Mouse (Mus musculus) liver, embryonic 16.5 days (tissue): ENCODE data around the gene Tex52. TPM values are rescaled to one million over a fixed set of nuclear protein-coding genes. Genes with fewer than 3 reads are reported as not detected.
A peak's percentile ranks its signal among the peaks of the same experiment; 100 is the strongest.

Experiments used
- ATAC-seq: fragments of 200-750 bp; cut with Nextera tagmentation; 2 replicates; pipeline ENCODE4 v1.8.0; 2017; ENCODE audit warnings: low read depth, mild to moderate bottlenecking, moderate number of reproducible peaks, moderate library complexity
- H3K27ac ChIP-seq: fragments of 300-500 bp; sonication (generic); 2 replicates; pipeline ENCODE4 v1.5.1; 2014; ENCODE audit warnings: mild to moderate bottlenecking, low read length
- H3K27me3 ChIP-seq: fragments of 300-500 bp; sonication (generic); 2 replicates; pipeline ENCODE4 v1.6.1; 2014; ENCODE audit warnings: low read depth, low read length, mixed read lengths; ENCODE audit not compliant: control insufficient read depth, insufficient read depth
- H3K36me3 ChIP-seq: fragments of 300-500 bp; sonication (generic); 2 replicates; pipeline ENCODE4 v1.6.1; 2014; ENCODE audit warnings: mild to moderate bottlenecking; ENCODE audit not compliant: control insufficient read depth, insufficient read depth
- H3K4me1 ChIP-seq: fragments of 300-500 bp; sonication (generic); 2 replicates; pipeline ENCODE4 v1.6.1; 2014; ENCODE audit warnings: low read depth, low read length, mixed read lengths; ENCODE audit not compliant: control insufficient read depth
- H3K4me2 ChIP-seq: fragments of 300-500 bp; sonication (generic); 2 replicates; pipeline ENCODE4 v1.6.1; 2014; ENCODE audit warnings: low read depth, low read length, mixed read lengths
- H3K4me3 ChIP-seq: fragments of 300-500 bp; sonication (generic); 2 replicates; pipeline ENCODE4 v1.5.1; 2014; ENCODE audit warnings: low read depth, mild to moderate bottlenecking, low read length
- H3K9ac ChIP-seq: fragments of 300-500 bp; sonication (generic); 2 replicates; pipeline ENCODE4 v1.6.1; 2014; ENCODE audit warnings: low read depth, low read length
- H3K9me3 ChIP-seq: fragments of 300-500 bp; sonication (generic); replicated peaks from 2 replicates; pipeline ENCODE4 v1.6.1; 2016; ENCODE audit warnings: low read length; ENCODE audit not compliant: control insufficient read depth
- WGBS: fragments of 180-500 bp; shearing (Covaris S2); extraction: QIAGEN DNeasy Blood & Tissue Kit; methylation state at CpG from one replicate; pipeline ENCODE4 v1.1.7; 2014; ENCODE audit not compliant: insufficient replicate concordance; 5-methylcytosine and 5-hydroxymethylcytosine counted together
- polyA plus RNA-seq: library from polyadenylated mRNA; unstranded; fragments of >200 nt; fragmentation: Nextera tagmentation; extraction: Ambion mirVana; gene quantifications from 2 replicates; pipeline ENCODE4 v1.2.1, GENCODE M21; 2015

Gene Tex52
- polyA plus RNA-seq, 1 experiment from 2014 or later: not detected

- WGBS: 1% methylated on average over 28 of the region's 28 CpGs
- H3K9ac ChIP-seq: peak overlapping the region; percentile 60
- peaks cover 17% of the 10 kb centered on the region for H3K4me1 ChIP-seq
- H3K4me2 ChIP-seq: peak overlapping the region; percentile 88
- H3K27ac ChIP-seq: no peak overlapping the region
- H3K27me3 ChIP-seq: peaks cover 17% of the 10 kb centered on the region
- H3K4me3 ChIP-seq: peak overlapping the region; percentile 71
- H3K36me3 ChIP-seq: peaks cover 22% of the 10 kb centered on the region
- no peaks in the 10 kb centered on the region for H3K9me3 ChIP-seq
- ATAC-seq: no peak; the same call in 1 of the 2 replicates
These were observed 20.0 kb upstream of the Tex52 start for GRCm38 (mm10) chr6:128355201-128355681.

DNA sequence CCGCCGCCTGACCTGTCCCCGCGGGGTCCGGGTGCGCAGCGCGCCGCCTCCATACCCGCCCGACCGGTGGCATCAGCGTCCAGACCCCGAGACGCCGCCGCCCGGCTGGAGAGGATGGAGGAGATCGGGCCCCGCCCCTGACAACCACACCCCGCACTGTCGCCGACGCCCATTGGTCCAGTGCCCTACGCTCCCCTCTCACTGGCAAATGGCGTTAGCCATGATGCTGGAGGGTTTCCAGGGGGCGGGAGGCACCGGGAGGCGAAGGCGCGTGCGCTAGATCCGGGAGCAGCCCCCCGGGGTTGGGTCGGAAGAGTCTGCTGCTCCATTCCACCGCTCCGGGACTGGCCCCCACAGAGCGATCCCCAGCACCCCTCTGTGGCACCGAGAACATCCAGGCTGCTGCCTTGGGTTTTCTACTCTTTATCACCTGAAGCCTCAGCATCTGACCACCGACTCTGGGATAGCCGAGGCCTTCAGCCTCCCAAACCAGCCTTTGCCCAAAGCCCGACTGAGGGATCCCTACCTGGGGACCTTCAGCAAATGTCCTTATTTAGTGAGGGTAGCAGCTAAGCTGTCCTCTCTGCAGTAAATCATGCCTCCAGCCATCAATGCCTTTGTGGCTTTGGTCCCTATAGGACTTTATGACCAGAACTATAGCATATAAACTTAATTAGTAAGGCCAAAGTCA lies 19.4 kb upstream of the Tex52 start, which contains the start of gene Tulp3:
Gene Tulp3, minus strand, starts transcription at position 126 of the 691 bp plus-strand sequence.
- peak within 1 kb of the TSS; percentile 71 for H3K4me3 ChIP-seq
- no peak within 1 kb of the TSS for H3K27ac ChIP-seq
- peaks cover 22% of the 10 kb centered on the region for H3K36me3 ChIP-seq
- peaks cover 17% of the 10 kb centered on the region for H3K27me3 ChIP-seq
- peaks cover 22% of the 10 kb centered on the region for H3K4me1 ChIP-seq
- peak within 1 kb of the TSS; percentile 60 for H3K9ac ChIP-seq
- WGBS: 1% methylated on average over 34 of the region's 42 CpGs
- no peaks in the 10 kb centered on the region for H3K9me3 ChIP-seq
- peak within 1 kb of the TSS; percentile 88 for H3K4me2 ChIP-seq
- ATAC-seq: peak; percentile 100

DNA sequence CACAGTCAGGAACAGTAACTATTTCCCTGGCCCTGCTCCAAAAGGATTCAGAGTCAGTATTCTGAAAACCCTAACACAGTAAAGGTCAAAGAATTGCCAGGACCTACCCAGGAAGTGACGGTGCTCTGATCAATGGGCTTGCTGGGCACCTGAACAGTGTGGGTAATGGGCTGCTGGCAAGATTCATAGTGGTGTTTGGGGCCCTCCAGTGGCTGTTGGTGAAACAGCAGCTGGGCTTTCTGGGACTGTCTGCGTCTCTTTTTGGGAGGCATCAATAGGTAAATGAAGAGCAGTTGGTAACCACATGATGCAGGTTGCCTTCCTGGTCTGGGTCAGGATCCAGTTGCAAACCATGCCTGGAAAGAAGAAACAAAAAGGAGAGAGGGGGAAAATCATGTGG lies 16.3 kb upstream of the Tex52 start:
- Histone ChIP-seq H3K4me3 (no peak overlapping the region), H3K4me1 (peaks cover 37% of the 10 kb centered on the region), H3K27ac (no peak overlapping the region), H3K27me3 (peaks cover 15% of the 10 kb centered on the region), H3K9ac (no peak overlapping the region), H3K36me3 (peaks cover 22% of the 10 kb centered on the region), H3K9me3 (no peaks in the 10 kb centered on the region), H3K4me2 (no peak overlapping the region)
- WGBS: 37% methylated on average over 2 of the region's 2 CpGs
- ATAC-seq: no peak

DNA sequence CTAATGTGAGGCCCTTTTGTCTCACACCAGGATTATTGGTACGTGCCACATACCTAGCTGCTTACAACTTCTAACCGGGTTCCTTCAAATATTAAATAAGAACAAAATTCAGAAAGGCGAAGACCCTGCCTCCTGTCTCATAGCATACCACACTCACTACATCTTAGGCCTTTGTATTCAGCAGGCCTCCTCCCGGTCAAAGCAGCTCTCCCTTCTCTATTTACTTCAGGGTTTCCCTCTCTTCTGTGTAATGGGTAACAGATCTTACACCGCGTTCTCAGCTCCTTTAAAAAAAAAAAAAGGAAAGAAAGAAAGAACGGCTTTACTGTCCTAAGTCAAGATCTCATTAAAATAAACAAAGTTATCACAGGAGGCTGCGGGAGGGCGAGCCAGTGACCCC lies 13.4 kb upstream of the Tex52 start:
- Histone ChIP-seq H3K4me1 (peaks cover 38% of the 10 kb centered on the region), H3K4me2 (peak overlapping the region; percentile 76), H3K27me3 (no peaks in the 10 kb centered on the region), H3K4me3 (peak overlapping the region; percentile 99), H3K9ac (peak overlapping the region; percentile 97), H3K27ac (peak overlapping the region; percentile 94), H3K36me3 (peaks cover 32% of the 10 kb centered on the region), H3K9me3 (no peaks in the 10 kb centered on the region)
- 10% methylated on average over 9 of the region's 9 CpGs for WGBS
- no peak for ATAC-seq

DNA sequence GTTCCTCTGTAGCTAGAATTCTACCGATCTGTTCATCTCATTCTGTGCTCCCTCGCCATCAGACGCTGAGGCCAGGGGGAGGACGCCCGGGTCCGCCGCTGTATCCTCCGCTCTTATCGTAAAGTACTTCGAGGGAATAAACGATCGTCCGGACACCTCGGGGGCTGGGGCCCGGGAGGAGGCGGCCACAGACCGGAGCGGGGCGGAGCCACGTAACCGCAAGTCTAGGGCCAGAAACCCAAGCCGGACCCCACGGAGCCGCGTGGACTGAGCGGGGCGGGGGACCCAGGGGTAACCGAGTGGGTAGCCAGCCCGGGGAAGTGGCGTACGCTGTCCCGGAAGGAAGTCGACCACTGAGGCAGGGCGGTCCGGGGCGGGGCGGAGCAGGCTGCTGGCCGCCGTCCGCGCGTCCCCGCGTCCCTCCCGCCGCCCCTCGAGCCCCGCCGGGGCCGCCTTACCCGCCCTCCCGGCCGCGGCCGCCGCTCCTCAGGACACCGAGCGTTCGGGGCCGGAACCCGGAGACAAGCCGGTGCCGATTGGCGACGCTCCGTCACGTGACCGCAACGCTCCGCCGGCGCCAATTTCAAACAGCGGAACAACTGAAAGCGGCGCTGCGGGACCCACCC lies 12.8 kb upstream of the Tex52 start, which contains the start of the genes Rhno1 and Foxm1:
Gene Rhno1, minus strand, starts transcription at position 531 of the 626 bp plus-strand sequence.
Gene Foxm1, plus strand, starts transcription at position 587 of the 626 bp plus-strand sequence.
- Histone ChIP-seq H3K27me3 (no peaks in the 10 kb centered on the region), H3K4me2 (peak within 1 kb of the TSS; percentile 76), H3K4me1 (peaks cover 38% of the 10 kb centered on the region), H3K9ac (peak within 1 kb of the TSS; percentile 97), H3K4me3 (peak within 1 kb of the TSS; percentile 99), H3K9me3 (no peaks in the 10 kb centered on the region), H3K27ac (peak within 1 kb of the TSS; percentile 94), H3K36me3 (peaks cover 31% of the 10 kb centered on the region)
- WGBS: under 1% methylated on average over 68 of the region's 76 CpGs
- peak; percentile 91 for ATAC-seq

DNA sequence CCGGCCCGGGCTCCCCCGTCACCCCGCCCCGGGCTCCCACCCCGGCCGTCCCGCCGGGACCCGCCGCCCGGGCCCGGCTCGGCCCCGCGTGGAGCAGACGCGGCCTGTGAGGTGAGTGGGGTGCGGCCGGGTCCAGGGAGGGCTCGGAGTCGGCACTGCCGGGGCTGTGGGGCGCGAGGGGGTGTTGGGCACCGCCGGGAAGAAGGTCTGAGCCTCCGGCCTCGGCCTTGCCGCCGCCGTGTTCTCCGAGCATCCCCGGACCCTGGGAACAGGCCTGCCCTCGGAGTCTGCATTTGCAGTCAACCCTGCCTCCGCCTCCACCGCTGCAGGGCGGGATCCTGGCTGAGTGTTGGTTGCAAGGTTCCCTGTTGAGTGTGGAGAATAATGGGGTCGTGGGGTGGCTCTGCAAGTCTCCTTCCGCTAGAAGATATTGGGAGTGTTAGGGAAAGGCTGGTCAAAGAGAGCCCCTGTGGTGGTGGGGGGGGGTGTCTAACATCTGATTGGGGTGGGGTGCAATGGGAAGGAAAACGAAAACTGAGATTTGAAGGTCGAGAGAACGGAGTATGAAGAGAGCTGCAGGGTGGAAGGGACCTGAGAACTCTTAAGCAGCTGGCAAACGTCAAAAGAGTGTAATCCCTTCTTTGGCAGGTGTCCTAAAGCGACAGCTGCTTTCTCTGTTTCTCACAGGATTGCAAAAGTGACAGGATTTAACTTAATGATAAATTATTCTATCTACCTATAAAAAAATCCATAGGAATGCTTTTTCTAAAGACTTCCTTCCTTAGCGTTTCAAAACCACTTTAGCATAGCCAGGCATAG lies 12.0 kb upstream of the Tex52 start:
- Histone ChIP-seq H3K9ac (peak overlapping the region; percentile 97), H3K27ac (peak overlapping the region; percentile 94), H3K36me3 (peaks cover 28% of the 10 kb centered on the region), H3K9me3 (no peaks in the 10 kb centered on the region), H3K27me3 (no peaks in the 10 kb centered on the region), H3K4me3 (peak overlapping the region; percentile 99), H3K4me2 (peak overlapping the region; percentile 76), H3K4me1 (peaks cover 38% of the 10 kb centered on the region)
- WGBS: 1% methylated on average over 42 of the region's 46 CpGs
- ATAC-seq: peak; percentile 28

DNA sequence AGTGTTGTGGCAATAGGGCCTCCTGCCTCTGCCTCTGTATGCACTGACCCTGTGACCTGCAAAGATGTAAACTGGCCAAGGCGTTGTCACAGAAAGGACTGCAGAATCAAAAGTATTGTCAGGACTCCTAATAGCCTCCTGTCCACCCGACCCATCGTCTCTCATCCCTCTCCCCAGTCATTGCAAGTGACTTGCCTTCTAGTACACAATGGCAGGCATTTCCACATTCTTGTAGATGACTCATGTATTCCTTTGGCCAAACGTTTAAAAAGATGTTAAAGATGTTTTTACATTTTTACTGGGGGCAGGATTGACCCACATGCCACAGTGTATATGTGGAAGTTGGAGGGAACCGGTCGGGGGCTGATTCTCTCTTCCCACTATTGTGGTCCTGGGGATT lies 10.5 kb upstream of the Tex52 start:
- H3K9me3 ChIP-seq: no peaks in the 10 kb centered on the region
- peaks cover 36% of the 10 kb centered on the region for H3K4me1 ChIP-seq
- no peak overlapping the region for H3K27ac ChIP-seq
- peaks cover 29% of the 10 kb centered on the region for H3K36me3 ChIP-seq
- H3K4me2 ChIP-seq: 0 out of 2 replicates have a peak overlapping the region, but pooled peaks have one; percentile 18
- ATAC-seq: no peak
- peak overlapping the region; percentile 16 for H3K4me3 ChIP-seq
- 69% methylated on average over 6 of the region's 6 CpGs for WGBS
- no peak overlapping the region; the same call in 1 of the 2 replicates for H3K9ac ChIP-seq
- H3K27me3 ChIP-seq: no peaks in the 10 kb centered on the region

DNA sequence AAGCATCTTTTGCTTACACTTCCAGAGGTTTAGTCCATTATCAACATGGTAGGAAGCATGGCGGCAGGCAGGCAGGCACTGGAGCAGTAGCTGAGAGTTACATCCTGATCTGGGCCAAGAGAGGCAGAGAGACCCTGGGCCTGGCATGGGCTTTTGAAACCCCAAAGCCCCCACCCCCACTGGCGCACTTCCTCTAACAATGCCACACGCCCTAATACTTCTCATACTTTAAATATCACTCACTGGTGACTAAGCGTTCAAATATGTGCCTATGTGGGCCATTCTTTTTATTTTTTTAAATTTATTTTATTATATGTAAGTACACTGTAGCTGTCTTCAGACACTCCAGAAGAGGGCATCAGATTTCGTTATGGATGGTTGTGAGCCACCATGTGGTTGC lies 8.8 kb upstream of the Tex52 start:
- Histone ChIP-seq H3K4me1 (peaks cover 20% of the 10 kb centered on the region), H3K4me3 (no peak overlapping the region), H3K4me2 (no peak overlapping the region), H3K36me3 (peaks cover 37% of the 10 kb centered on the region), H3K27ac (no peak overlapping the region), H3K27me3 (no peaks in the 10 kb centered on the region), H3K9me3 (no peaks in the 10 kb centered on the region), H3K9ac (no peak overlapping the region)
- ATAC-seq: no peak
- 86% methylated on average over 5 of the region's 5 CpGs for WGBS
